Mouse (Mus musculus) neural tube, embryonic 13.5 days (tissue): ENCODE results near the gene Wdr46. TPM values are rescaled to one million over a fixed set of nuclear protein-coding genes. Genes with fewer than 3 reads are reported as not detected.
A peak's percentile ranks its signal among the peaks of the same experiment; 100 is the strongest.

Source experiments
- ATAC-seq: fragments of 200-750 bp; cut with Nextera tagmentation; 2 replicates; pipeline ENCODE4 v1.8.0; 2017; ENCODE audit warnings: low read depth, mild to moderate bottlenecking, moderate TSS enrichment, moderate library complexity
- H3K27ac ChIP-seq: fragments of 300-500 bp; sonication (generic); replicated peaks from 2 replicates; pipeline ENCODE4 v1.5.1; 2015; ENCODE audit warnings: moderate library complexity, mild to moderate bottlenecking, inconsistent platforms
- H3K27me3 ChIP-seq: fragments of 300-500 bp; sonication (generic); 2 replicates; pipeline ENCODE4 v1.6.1; 2015; ENCODE audit warnings: mild to moderate bottlenecking, inconsistent platforms
- H3K36me3 ChIP-seq: fragments of 300-500 bp; sonication (generic); 2 replicates; pipeline ENCODE4 v1.6.1; 2015; ENCODE audit warnings: mild to moderate bottlenecking, inconsistent platforms
- H3K4me1 ChIP-seq: fragments of 300-500 bp; sonication (generic); replicated peaks from 2 replicates; pipeline ENCODE4 v1.6.1; 2015; ENCODE audit warnings: inconsistent platforms
- H3K4me2 ChIP-seq: fragments of 300-500 bp; sonication (generic); 2 replicates; pipeline ENCODE4 v1.6.1; 2015; ENCODE audit warnings: inconsistent platforms, mild to moderate bottlenecking, moderate library complexity
- H3K4me3 ChIP-seq: fragments of 300-500 bp; sonication (generic); 2 replicates; pipeline ENCODE4 v1.5.1; 2015; ENCODE audit warnings: mild to moderate bottlenecking, inconsistent platforms
- H3K9ac ChIP-seq: fragments of 300-500 bp; sonication (generic); 2 replicates; pipeline ENCODE4 v1.6.1; 2015; ENCODE audit warnings: moderate library complexity, mild to moderate bottlenecking, inconsistent platforms
- H3K9me3 ChIP-seq: fragments of 300-500 bp; sonication (generic); 2 replicates; pipeline ENCODE4 v1.6.1; 2016; ENCODE audit warnings: inconsistent platforms
- WGBS: fragments of 180-500 bp; shearing (Covaris S2); methylation state at CpG from one replicate; pipeline ENCODE4 v1.1.7; 2015; 5-methylcytosine and 5-hydroxymethylcytosine counted together
- polyA plus RNA-seq: library from polyadenylated mRNA; unstranded; fragments of >200 nt; fragmentation: Nextera tagmentation; extraction: Ambion mirVana; gene quantifications from 2 replicates; pipeline ENCODE4 v1.2.1, GENCODE M21; 2015

Gene Wdr46
- polyA plus RNA-seq, 1 experiment from 2014 or later, result 27.6 TPM

DNA sequence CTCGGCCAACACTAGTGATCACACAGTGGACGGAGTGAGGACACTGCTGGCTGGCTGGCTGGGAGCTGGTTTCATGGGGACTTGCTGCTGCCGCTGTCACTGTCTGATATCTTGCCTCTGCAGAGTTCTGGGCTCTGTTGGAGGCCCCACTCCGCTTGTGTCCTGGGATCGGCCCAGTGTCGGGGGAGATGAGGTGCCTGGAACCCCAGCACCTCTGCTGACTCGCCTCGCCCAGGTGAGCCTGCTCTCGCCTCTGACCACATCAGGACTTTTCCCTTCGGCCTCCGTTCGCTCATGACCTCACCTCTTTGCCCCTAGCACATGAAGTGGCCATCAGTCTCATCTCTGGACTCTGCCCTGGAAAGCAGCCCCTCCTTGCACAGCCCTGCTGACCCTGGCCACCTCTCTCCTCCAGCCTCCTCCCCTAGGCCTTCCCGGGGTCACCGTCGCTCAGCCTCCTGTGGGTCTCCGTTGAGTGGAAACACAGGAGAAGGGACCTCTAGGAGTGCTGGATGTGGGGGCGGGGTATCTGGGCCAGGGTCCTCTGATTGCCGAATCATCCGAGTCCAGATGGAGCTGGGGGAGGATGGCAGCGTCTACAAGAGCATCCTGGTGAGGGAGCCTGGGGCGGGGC lies 4.9 kb upstream of the Wdr46 start:
- Histone ChIP-seq H3K4me3 (no peak overlapping the region), H3K27me3 (no peaks in the 10 kb centered on the region), H3K36me3 (peaks cover 47% of the 10 kb centered on the region), H3K27ac (no peak overlapping the region), H3K9ac (no peak overlapping the region), H3K4me1 (peaks cover 21% of the 10 kb centered on the region), H3K4me2 (no peak overlapping the region), H3K9me3 (no peaks in the 10 kb centered on the region)
- no peak for ATAC-seq
- WGBS, result 90% methylated on average over 21 of the region's 21 CpGs

DNA sequence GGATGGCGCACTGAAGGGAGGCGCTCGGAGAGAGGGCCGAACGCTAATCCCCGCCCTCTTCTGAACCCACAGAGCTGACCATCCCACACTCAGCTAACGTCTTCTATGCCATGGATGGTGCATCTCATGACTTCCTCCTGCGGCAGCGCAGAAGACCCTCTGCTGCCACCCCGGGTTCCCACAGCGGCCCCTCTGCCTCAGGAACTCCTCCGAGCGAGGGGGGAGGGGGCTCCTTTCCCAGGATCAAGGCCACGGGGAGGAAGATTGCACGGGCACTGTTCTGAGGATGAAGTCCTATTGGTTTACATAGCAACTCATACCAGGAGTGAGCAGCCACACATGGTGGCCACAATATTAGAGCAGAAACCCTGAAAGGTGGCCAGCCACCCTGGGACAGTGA lies 3.5 kb upstream of the Wdr46 start:
- H3K36me3 ChIP-seq, result peaks cover 47% of the 10 kb centered on the region
- no peak for ATAC-seq
- H3K9me3 ChIP-seq, result no peaks in the 10 kb centered on the region
- H3K4me3 ChIP-seq, result no peak overlapping the region
- peaks cover 22% of the 10 kb centered on the region for H3K4me1 ChIP-seq
- no peak overlapping the region for H3K27ac ChIP-seq
- no peak overlapping the region for H3K9ac ChIP-seq
- no peak overlapping the region for H3K4me2 ChIP-seq
- H3K27me3 ChIP-seq, result no peaks in the 10 kb centered on the region
- 86% methylated on average over 15 of the region's 15 CpGs for WGBS

DNA sequence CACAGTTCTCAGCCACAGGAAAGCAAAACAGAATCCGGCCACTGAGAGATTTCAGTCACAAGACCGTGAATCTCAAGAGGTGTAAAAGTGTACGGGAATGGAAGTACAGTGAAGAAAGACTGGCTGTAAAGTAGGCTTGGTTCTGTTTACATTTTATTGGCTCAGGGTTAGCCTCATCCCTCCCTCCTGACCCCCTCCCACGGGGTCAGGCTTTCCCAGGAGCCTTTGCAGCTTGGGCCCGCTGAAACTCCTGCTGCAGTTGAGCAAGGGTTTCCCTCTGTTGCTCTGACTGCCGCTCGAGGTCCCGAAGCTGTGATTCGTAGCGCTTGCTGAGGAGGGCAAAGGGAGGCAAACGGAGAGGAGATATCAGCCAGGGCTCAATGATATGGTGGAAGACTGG lies 1.7 kb upstream of the Wdr46 start:
- Histone ChIP-seq H3K9ac (0 out of 2 replicates have a peak overlapping the region, but pooled peaks have one; percentile 88), H3K4me2 (peak overlapping the region; percentile 98), H3K4me3 (peak overlapping the region; percentile 89), H3K36me3 (peaks cover 47% of the 10 kb centered on the region), H3K9me3 (no peaks in the 10 kb centered on the region), H3K27ac (no peak overlapping the region), H3K4me1 (peaks cover 24% of the 10 kb centered on the region), H3K27me3 (no peaks in the 10 kb centered on the region)
- 75% methylated on average over 11 of the region's 11 CpGs for WGBS
- ATAC-seq, result no peak

DNA sequence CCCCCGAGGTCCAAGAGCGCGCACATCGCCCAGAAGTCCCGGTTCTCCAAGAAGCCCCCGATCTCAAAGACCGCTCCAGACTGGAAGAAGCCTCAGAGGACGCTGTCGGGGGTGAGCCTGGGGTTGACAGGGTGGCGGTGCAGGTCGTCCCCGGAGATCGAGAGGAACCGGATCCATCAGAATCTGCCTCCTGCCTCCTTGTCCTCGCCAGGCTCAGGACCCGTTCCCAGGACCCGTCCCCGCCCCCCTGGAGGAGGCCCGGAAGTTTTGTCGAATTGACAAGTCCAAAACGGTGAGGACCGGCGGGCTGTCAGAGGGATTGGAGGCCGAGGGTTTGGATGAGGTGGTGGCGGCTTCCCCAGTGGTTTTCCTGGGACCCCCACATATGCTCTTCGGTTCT lies 521 bp downstream of the Wdr46 start:
- WGBS, result 3% methylated on average over 26 of the region's 26 CpGs

DNA sequence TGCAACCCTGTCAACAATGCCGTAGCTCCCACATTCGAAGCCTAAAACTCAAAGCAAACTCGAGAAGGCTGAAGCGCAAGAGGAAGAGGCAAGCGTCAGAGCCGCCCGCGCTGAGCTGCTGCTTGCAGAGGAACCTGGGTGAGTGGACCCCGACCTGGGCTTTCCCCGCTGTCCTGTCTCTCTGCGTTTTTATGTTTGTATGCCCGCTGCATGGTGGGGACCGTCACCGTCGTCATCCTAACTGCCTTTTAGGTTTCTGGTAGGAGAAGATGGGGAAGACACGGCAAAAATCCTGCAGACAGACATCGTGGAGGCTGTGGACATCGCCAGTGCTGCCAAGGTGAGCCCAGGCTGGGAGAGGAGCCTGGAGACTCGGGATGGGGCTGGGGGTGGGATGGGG lies 921 bp downstream of the Wdr46 start:
- no peak for ATAC-seq
- Histone ChIP-seq H3K27ac (no peak overlapping the region), H3K4me1 (peaks cover 24% of the 10 kb centered on the region), H3K4me3 (peak overlapping the region; percentile 89), H3K9ac (peak overlapping the region; percentile 88), H3K9me3 (no peaks in the 10 kb centered on the region), H3K27me3 (no peaks in the 10 kb centered on the region), H3K4me2 (peak overlapping the region; percentile 98), H3K36me3 (peaks cover 58% of the 10 kb centered on the region)
- WGBS, result 60% methylated on average over 19 of the region's 19 CpGs

More for the DNA sequence above, 521 bp downstream of the Wdr46 start:
- peak; percentile 13 for ATAC-seq
- Histone ChIP-seq H3K4me3 (peak overlapping the region; percentile 89), H3K4me2 (peak overlapping the region; percentile 98), H3K9me3 (no peaks in the 10 kb centered on the region), H3K4me1 (peaks cover 24% of the 10 kb centered on the region), H3K27me3 (no peaks in the 10 kb centered on the region), H3K27ac (no peak overlapping the region), H3K9ac (peak overlapping the region; percentile 88), H3K36me3 (peaks cover 55% of the 10 kb centered on the region)

DNA sequence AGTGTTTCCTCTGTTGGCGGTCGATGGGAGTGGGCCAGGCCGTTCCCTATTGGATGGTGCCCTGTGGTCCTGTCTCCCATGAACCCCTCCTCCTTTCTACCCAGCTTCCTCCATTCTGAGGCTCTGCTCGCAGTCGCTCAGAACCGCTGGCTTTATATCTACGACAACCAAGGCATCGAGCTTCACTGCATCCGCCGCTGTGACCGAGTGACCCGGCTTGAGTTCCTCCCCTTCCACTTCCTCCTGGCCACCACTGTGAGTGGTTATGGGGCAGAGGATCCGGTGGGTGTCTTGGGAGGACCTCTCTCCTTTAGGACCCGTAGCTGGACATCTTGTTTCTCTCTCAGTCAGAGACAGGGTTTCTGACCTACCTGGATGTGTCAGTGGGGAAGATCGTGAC lies 3.0 kb downstream of the Wdr46 start:
- no peak overlapping the region for H3K4me3 ChIP-seq
- H3K27ac ChIP-seq, result no peak overlapping the region
- 93% methylated on average over 15 of the region's 15 CpGs for WGBS
- no peaks in the 10 kb centered on the region for H3K27me3 ChIP-seq
- ATAC-seq, result no peak
- no peak overlapping the region for H3K9ac ChIP-seq
- H3K4me2 ChIP-seq, result no peak overlapping the region
- peaks cover 60% of the 10 kb centered on the region for H3K36me3 ChIP-seq
- H3K4me1 ChIP-seq, result peaks cover 28% of the 10 kb centered on the region
- H3K9me3 ChIP-seq, result no peaks in the 10 kb centered on the region

DNA sequence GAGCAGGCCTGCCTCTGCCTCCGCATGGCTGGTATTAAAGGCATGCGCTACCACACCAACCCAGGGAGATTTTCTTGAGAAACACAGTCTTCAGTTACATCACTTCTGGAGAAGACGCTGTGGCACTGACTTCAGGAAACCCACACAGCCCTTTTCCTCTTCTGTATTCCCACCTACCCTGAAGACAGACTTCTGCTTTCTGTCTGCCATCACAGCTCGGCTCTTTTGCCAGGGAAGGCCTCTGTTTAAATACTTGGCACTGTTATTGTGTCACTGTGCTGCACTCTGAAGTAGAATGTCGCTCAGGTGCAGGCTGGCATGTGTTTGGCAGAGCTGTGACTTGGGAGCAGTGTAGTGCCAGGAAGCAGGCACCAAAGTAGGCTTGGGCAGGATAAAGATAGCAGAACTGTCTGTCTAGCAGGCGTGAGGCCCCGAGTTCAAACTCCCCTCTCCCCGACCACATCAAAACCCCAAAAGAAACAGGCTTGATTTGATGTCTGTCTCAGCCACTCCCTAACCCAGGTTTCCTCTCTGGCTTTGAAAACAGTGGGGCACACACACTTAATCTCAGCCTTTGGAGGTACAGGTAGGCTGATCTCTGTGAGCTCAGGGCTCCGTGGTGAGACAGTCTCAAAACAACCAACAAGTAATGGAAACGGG lies 7.1 kb downstream of the Wdr46 start:
- H3K36me3 ChIP-seq, result peaks cover 82% of the 10 kb centered on the region
- no peak for ATAC-seq
- no peaks in the 10 kb centered on the region for H3K27me3 ChIP-seq
- H3K4me1 ChIP-seq, result peaks cover 45% of the 10 kb centered on the region
- 93% methylated on average over 10 of the region's 10 CpGs for WGBS
- H3K9me3 ChIP-seq, result no peaks in the 10 kb centered on the region
- H3K4me2 ChIP-seq, result no peak overlapping the region
- no peak overlapping the region for H3K9ac ChIP-seq
- H3K4me3 ChIP-seq, result no peak overlapping the region
- H3K27ac ChIP-seq, result no peak overlapping the region

DNA sequence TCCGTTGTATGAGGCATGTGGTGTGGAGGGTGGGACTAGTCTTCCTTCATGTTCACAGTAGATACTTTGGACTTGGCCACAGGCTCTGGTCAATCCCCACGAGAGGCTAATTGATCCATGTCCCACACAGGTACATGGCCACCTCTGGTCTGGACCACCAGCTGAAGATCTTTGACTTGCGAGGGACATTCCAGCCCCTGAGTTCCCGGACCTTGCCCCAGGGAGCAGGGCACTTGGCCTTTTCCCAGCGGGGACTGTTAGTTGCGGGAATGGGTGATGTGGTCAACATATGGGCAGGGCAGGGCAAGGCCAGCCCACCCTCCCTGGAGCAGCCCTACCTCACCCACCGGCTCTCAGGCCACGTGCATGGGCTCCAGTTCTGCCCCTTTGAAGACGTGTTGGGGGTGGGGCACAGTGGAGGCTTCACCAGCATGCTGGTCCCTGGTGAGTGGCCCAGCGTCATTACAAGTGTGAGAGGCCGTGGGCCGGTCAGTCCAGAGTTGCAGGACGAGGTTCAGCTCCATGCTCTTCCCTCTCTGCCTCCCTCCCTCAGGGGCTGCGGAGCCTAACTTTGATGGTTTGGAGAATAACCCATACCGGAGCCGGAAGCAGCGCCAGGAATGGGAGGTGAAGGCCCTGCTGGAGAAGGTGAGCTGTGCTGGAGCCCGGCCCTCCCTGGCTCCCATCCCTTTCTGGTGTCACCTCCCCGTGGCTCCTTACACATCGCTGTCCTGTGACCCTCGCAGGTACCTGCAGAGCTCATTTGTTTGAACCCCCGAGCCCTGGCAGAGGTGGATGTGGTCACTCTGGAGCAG lies 7.8 kb downstream of the Wdr46 start:
- no peaks in the 10 kb centered on the region for H3K27me3 ChIP-seq
- H3K4me2 ChIP-seq, result no peak overlapping the region
- no peaks in the 10 kb centered on the region for H3K9me3 ChIP-seq
- 91% methylated on average over 22 of the region's 22 CpGs for WGBS
- H3K27ac ChIP-seq, result no peak overlapping the region
- no peak overlapping the region for H3K9ac ChIP-seq
- H3K4me1 ChIP-seq, result peaks cover 52% of the 10 kb centered on the region
- H3K4me3 ChIP-seq, result no peak overlapping the region
- H3K36me3 ChIP-seq, result peaks cover 85% of the 10 kb centered on the region
- no peak for ATAC-seq

DNA sequence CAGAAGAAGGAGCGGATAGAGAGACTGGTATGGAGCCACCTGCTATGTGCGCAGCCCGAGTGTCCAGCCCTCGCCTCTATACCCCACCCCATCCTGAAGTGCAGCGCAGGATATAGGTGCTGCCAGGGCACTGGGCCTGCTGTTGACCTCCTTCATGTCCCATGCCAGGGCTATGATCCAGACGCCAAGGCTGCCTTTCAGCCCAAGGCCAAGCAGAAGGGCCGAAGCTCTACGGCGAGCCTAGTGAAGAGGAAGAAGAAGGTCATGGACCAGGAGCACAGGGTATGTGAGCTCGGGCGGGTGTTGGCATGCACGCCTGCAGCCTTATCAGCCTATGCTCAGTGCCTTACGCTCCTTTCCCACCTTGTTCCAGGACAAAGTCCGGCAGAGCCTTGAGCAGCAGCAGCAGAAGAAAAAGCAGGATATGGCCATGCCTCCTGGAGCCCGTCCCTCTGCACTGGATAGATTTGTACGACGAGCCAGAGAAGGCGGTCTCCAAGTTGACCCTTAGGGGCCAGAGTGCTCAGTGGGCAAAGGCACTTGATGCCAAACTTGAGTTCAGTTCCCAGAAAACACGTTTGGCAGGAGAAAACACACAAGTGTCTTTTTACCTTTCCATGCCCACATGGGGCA lies 8.6 kb downstream of the Wdr46 start:
- H3K9ac ChIP-seq, result 0 out of 2 replicates have a peak overlapping the region, but pooled peaks have one; percentile 76
- peaks cover 85% of the 10 kb centered on the region for H3K36me3 ChIP-seq
- 90% methylated on average over 19 of the region's 19 CpGs for WGBS
- no peaks in the 10 kb centered on the region for H3K9me3 ChIP-seq
- H3K27me3 ChIP-seq, result no peaks in the 10 kb centered on the region
- peaks cover 60% of the 10 kb centered on the region for H3K4me1 ChIP-seq
- no peak overlapping the region for H3K4me3 ChIP-seq
- no peak overlapping the region for H3K27ac ChIP-seq
- H3K4me2 ChIP-seq, result no peak overlapping the region
- ATAC-seq, result no peak

DNA sequence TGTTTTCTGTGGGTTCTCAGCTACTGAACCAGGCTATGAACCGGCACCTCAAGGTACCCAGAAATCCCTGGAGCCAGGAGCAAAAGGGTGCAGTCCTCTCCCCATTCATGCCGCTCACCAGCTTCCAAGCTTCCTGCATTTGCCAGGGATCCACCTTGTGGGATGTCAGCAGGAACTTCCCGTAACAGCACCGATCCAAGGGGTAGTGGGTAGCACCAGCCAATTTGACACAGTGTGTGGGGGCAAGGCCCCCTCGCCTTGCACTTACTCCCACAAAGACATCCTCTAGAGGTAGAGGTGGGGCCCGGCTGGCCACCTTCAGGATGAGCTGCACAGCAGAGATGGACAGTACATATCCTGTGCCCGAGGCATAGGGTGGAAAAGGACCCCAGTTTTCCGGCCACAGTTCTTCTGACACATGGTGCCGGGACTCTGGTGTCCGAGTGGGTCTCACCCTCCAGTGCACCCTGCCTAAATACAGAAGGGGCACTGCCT lies 9.7 kb downstream of the Wdr46 start:
- Histone ChIP-seq H3K4me1 (peaks cover 68% of the 10 kb centered on the region), H3K27me3 (no peaks in the 10 kb centered on the region), H3K27ac (peak overlapping the region; percentile 94), H3K4me2 (peak overlapping the region; percentile 93), H3K9me3 (no peaks in the 10 kb centered on the region), H3K4me3 (peak overlapping the region; percentile 54), H3K9ac (peak overlapping the region; percentile 76), H3K36me3 (peaks cover 79% of the 10 kb centered on the region)
- 79% methylated on average over 10 of the region's 10 CpGs for WGBS
- no peak for ATAC-seq

DNA sequence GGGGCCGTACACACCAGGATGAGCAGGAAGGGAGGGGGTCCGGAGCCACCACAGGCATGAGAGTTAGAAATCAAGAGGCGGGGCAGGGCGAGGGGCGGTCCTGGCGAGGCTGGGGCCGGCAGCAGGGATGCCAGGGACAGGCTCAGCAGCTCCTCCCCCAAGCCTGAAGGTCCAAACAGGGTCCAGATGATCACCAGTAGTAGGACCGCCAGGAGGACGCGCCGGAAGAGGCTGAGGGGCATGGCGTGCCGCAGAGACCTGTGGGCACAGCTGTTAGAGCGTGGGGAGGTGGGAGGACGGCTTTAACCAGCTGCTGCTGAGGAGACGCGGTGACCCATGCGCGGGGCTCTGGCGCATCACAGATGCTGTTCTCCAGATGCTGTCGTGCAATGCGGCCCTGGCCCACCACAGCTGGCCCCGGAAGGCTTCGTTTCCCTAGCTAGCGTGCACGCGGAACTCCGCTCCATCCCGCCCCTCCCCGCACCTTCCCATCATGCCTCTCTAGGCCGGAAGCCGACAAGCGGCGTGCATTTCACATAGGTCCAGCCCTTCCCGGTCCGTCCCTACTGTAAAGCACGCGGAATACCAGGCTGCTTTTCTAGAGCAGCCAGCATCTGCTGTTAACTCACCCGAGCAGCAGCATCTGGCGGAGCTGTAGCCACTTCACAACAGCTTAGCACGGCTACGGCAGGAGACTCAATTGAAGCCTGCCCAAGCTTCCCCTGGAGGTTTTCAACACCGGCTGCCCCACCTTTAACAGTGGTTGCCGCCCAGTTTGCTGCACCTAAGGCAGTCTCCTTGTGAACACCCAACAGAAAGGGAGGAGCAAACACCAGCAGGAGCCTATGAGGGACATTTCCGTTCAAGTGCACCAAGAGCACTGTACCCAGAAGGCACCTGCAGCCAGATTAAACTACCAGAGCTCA lies 10.8 kb downstream of the Wdr46 start, which contains the start of gene B3galt4:
B3galt4 (minus strand) TSS at position 468 of the 926 bp plus-strand sequence.
- H3K27ac ChIP-seq, result peak within 1 kb of the TSS; percentile 94
- no peaks in the 10 kb centered on the region for H3K9me3 ChIP-seq
- WGBS, result 1% methylated on average over 45 of the region's 45 CpGs
- H3K4me3 ChIP-seq, result peak within 1 kb of the TSS; percentile 54
- peak within 1 kb of the TSS; percentile 93 for H3K4me2 ChIP-seq
- H3K27me3 ChIP-seq, result no peaks in the 10 kb centered on the region
- H3K9ac ChIP-seq, result peak within 1 kb of the TSS; percentile 76
- peak; percentile 73 for ATAC-seq
- peaks cover 69% of the 10 kb centered on the region for H3K4me1 ChIP-seq
- peaks cover 68% of the 10 kb centered on the region for H3K36me3 ChIP-seq
